Mouse (Mus musculus) hindbrain, embryonic 11.5 days (tissue): ENCODE data around the gene Chil5. TPM values are rescaled to one million over a fixed set of nuclear protein-coding genes. Genes with fewer than 3 reads are reported as not detected.
"Not testable (repeated sequence)": the region's sequence is repeated elsewhere in the genome, so short reads cannot be mapped to it uniquely, and the experiment has no call there.

Source experiments
- ATAC-seq: fragments of 200-750 bp; cut with Nextera tagmentation; 2 replicates; pipeline ENCODE4 v1.8.0; 2017; ENCODE audit warnings: mild to moderate bottlenecking, moderate TSS enrichment, moderate library complexity; ENCODE audit not compliant: low FRiP score
- DNase-seq: peaks from one replicate; pipeline ENCODE4 v3.0.0-alpha.2; 2015; ENCODE audit warnings: low spot score
- H3K27ac ChIP-seq: fragments of 300-500 bp; sonication (generic); 2 replicates; pipeline ENCODE4 v1.5.1; 2014; ENCODE audit warnings: mild to moderate bottlenecking, low read depth, low read length
- H3K27me3 ChIP-seq: fragments of 300-500 bp; sonication (generic); 2 replicates; pipeline ENCODE4 v1.6.1; 2014; ENCODE audit warnings: mild to moderate bottlenecking, low read length, moderate library complexity, mixed read lengths; ENCODE audit not compliant: control insufficient read depth, insufficient read depth
- H3K36me3 ChIP-seq: fragments of 300-500 bp; sonication (generic); 2 replicates; pipeline ENCODE4 v1.6.1; 2014; ENCODE audit warnings: mild to moderate bottlenecking, low read length, moderate library complexity, mixed read lengths; ENCODE audit not compliant: control insufficient read depth, insufficient read depth
- H3K4me1 ChIP-seq: fragments of 300-500 bp; sonication (generic); replicated peaks from 2 replicates; pipeline ENCODE4 v1.6.1; 2014; ENCODE audit warnings: low read length, mixed read lengths; ENCODE audit not compliant: control insufficient read depth, insufficient read depth
- H3K4me2 ChIP-seq: fragments of 300-500 bp; sonication (generic); replicated peaks from 2 replicates; pipeline ENCODE4 v1.6.1; 2014; ENCODE audit warnings: mild to moderate bottlenecking, low read depth, low read length
- H3K4me3 ChIP-seq: fragments of 300-500 bp; sonication (generic); 2 replicates; pipeline ENCODE4 v1.5.1; 2014; ENCODE audit warnings: low read depth, low read length
- H3K9ac ChIP-seq: fragments of 300-500 bp; sonication (generic); 2 replicates; pipeline ENCODE4 v1.6.1; 2014; ENCODE audit warnings: low read depth, low read length
- H3K9me3 ChIP-seq: fragments of 300-500 bp; sonication (generic); 2 replicates; pipeline ENCODE4 v1.6.1; 2016; ENCODE audit warnings: low read length; ENCODE audit not compliant: control insufficient read depth
- WGBS: fragments of 180-500 bp; shearing (Covaris S2); extraction: QIAGEN DNeasy Blood & Tissue Kit; methylation state at CpG from one replicate; pipeline ENCODE4 v1.1.7; 2014; 5-methylcytosine and 5-hydroxymethylcytosine counted together
- polyA plus RNA-seq: library from polyadenylated mRNA; unstranded; fragments of >200 nt; fragmentation: Nextera tagmentation; extraction: Ambion mirVana; gene quantifications from 2 replicates; pipeline ENCODE4 v1.2.1, GENCODE M21; 2014

The Chil5 gene
- polyA plus RNA-seq, 1 experiment from 2014 or later = not detected

DNA sequence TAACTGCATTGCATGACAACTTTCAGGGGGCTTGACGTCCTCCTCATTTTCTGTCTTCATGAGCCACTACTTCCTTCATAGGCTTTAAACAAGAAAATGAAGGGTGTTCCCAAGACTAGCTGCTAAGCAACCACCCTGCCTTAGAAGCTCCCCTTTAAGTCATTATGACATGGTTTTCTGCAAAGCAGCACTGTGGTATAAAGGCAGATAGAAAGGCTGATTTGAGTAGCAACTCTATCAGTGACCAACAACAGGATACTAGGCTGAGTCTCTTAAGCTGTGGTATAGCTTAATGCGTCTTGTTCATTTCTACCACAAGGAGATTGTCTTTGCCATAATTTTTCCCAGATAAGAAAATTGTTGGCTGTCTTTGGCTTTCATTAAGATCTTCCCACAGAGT lies 18.1 kb downstream of the Chil5 start, which contains the start of gene Pifo:
Gene Pifo (minus strand): TSS at position 101 of the 400 bp plus-strand sequence.
- Histone ChIP-seq H3K4me2 (no peak within 1 kb of the TSS), H3K36me3 (no peaks in the 10 kb centered on the region), H3K4me1 (no peaks in the 10 kb centered on the region), H3K9ac (no peak within 1 kb of the TSS), H3K9me3 (no peaks in the 10 kb centered on the region), H3K27me3 (no peaks in the 10 kb centered on the region), H3K27ac (no peak within 1 kb of the TSS), H3K4me3 (no peak within 1 kb of the TSS)
- 87% methylated on average over 2 of the region's 2 CpGs for WGBS
- DNase-seq (no peak), ATAC-seq (no peak)

DNA sequence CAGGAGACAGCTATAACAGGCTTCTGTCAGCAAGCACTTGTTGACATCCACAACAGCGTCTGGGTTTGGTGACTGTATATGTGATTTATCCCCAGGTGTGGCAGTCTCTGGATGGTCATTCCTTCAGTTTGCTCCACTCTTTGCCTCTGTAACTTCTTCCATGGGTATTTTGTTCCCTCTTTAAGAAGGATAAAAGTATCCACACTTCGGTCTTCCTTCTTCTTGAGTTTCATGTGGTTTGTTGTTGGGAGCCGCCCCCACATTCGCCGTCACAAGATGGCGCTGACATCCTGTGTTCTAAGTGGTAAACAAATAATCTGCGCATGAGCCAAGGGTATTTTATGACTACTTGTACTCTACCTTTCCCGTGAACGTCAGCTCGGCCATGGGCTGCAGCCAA lies 29.3 kb downstream of the Chil5 start:
- DNase-seq, H3K9me3 ChIP-seq, H3K4me3 ChIP-seq, H3K27ac ChIP-seq, H3K36me3 ChIP-seq, H3K4me1 ChIP-seq, H3K27me3 ChIP-seq, H3K9ac ChIP-seq, H3K4me2 ChIP-seq, ATAC-seq: not testable (repeated sequence)
- WGBS = 67% methylated on average over 10 of the region's 10 CpGs

DNA sequence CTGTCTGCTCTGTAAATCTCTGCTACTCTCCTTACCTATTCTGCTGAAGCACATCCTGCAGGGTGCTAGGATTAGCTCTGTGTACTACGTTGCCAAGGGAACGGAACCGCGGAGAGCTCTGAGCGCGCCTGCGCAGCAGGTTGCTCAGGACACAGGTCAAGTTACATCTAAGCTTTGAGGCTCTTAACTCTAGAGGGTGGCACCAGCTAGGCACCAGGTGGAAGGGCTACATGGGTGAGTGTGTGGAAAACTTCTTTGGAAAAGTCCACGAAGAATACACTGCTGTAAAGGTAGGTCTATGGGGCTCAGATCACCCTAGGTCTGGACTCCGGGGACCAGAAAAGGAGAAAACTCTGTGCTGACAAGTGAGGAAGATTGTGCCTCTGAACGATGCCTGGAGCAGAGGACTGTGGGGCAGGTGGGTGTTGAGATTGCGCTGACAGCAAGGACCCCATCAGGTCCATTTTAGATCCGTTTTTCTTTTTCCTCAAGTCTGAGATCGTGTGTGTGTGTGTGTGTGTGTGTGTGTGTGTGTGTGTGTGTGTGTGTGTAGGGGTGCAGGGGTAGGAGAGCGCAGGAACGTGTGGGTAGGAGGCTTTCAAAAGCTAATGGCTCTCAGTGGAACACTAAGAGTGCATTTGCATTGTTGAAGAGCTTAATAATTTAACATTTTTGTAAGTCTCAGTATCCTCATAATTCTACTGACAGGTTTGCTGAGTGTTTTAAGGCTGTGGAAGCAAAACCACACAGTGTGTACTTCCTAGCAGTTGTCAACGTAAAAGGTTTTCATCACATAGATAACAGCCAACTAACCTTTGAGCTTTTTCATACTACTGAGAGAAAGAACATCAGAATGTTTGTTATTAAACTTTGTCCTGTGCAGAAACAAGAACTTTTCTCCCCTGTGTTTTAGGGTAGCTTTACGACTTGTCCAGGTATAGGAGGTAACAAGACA lies 30.9 kb downstream of the Chil5 start:
- Histone ChIP-seq H3K36me3 (no peaks in the 10 kb centered on the region), H3K4me2 (peak overlapping the region; percentile 31), H3K9ac (no peak overlapping the region), H3K27me3 (no peaks in the 10 kb centered on the region), H3K9me3 (no peaks in the 10 kb centered on the region), H3K4me1 (no peaks in the 10 kb centered on the region), H3K27ac (no peak overlapping the region), H3K4me3 (no peak overlapping the region)
- ATAC-seq (peak; percentile 89), DNase-seq (peak; percentile 62)
- 25% methylated on average over 17 of the region's 17 CpGs for WGBS

DNA sequence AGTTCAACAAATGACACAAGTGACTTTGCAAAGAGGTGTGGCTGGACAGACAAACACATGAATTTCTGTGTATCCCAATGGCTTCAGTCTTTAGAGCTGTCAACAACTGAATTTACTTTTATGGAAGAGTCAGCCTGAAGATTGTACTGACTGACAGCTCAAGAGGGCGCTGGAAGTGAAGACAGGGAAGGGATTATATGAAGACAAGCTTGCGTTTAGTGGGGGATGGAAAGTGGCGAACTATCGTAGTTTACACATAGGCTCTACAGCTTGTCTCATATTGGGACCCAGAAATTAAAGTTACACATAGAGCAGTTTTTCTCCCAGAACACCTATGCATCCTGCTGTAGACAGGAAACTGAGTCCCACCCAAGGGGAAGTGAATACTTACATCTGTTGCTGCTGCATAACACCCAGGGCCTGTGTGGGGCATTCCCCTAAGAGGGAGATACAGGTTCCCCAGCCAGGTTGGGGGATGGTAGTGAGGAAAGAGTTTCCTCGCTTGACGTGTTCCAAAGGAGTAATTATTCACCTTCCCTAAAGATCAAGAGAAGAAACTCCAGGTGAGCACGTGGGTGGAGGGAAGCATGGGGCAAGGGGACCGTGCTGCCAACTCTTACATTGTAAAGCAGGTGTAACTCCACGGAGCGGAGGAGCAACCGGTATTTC lies 31.8 kb downstream of the Chil5 start:
- DNase-seq (no peak), ATAC-seq (peak; percentile 40; the same call in 1 of the 2 replicates)
- Histone ChIP-seq H3K36me3 (no peaks in the 10 kb centered on the region), H3K4me3 (no peak overlapping the region), H3K4me1 (no peaks in the 10 kb centered on the region), H3K27ac (no peak overlapping the region), H3K27me3 (no peaks in the 10 kb centered on the region), H3K9me3 (no peaks in the 10 kb centered on the region), H3K4me2 (peak overlapping the region; percentile 31), H3K9ac (no peak overlapping the region)
- 26% methylated on average over 11 of the region's 11 CpGs for WGBS

DNA sequence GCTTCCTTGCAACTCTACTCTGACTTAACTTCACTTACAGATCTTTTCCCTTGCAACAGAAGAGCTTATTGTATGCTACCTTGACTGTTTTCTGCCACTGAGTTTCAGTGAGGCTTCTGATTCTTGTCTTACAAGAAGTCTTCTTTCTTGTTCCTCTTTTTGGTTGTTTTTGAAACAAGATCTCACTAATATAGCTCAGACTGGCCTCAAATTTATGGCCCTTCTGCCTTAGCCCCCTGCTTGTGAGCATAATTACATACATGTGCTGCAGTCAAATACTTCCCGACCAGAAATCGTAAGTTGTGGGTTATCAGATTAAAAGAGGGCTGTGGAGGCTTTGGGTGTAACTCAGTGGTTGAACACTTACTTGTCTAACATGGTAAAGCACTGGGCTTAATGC lies 37.9 kb downstream of the Chil5 start:
- no peaks in the 10 kb centered on the region for H3K27me3 ChIP-seq
- H3K4me2 ChIP-seq = no peak overlapping the region
- no peak for DNase-seq
- 79% methylated on average over 2 of the region's 2 CpGs for WGBS
- no peaks in the 10 kb centered on the region for H3K4me1 ChIP-seq
- H3K27ac ChIP-seq = no peak overlapping the region
- H3K4me3 ChIP-seq = no peak overlapping the region
- no peaks in the 10 kb centered on the region for H3K36me3 ChIP-seq
- ATAC-seq = no peak
- no peaks in the 10 kb centered on the region for H3K9me3 ChIP-seq
- H3K9ac ChIP-seq = no peak overlapping the region

DNA sequence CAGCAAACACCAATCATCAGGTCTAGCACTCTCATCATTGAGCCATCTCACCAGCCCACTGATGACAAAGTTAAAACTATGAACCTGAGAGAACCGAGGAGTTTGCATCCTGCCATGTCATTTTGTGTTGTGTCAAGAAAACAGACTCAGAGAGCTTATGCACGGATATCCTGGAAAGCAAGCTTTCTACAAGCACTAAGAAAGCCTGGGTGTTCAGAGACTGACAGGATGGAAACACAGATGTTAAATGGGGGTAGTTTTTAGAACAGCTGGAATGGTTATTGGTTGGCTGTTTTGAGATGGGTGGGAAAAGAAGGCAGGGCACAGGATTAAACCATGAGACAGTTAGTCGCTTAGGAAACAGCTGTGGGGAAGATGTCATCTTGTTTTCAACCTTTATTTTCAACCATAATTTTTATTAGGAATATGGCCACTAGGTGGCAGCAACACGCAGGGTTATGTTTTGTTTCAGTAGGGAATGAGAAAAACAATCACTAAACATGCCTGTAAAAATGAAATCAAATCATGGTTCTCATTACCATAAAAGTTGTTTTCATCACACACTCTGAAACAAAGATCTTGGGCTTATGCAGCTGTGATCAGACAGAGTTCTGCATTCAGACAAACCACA lies 40.8 kb downstream of the Chil5 start:
- H3K36me3 ChIP-seq = no peaks in the 10 kb centered on the region
- no peaks in the 10 kb centered on the region for H3K27me3 ChIP-seq
- H3K4me1 ChIP-seq = no peaks in the 10 kb centered on the region
- DNase-seq (peak; percentile 76), ATAC-seq (0 out of 2 replicates have a peak, but pooled peaks have one; percentile 25)
- H3K9ac ChIP-seq = no peak overlapping the region
- H3K9me3 ChIP-seq = no peaks in the 10 kb centered on the region
- no peak overlapping the region for H3K4me3 ChIP-seq
- 35% methylated on average over 4 of the region's 4 CpGs for WGBS
- no peak overlapping the region for H3K4me2 ChIP-seq
- H3K27ac ChIP-seq = no peak overlapping the region

DNA sequence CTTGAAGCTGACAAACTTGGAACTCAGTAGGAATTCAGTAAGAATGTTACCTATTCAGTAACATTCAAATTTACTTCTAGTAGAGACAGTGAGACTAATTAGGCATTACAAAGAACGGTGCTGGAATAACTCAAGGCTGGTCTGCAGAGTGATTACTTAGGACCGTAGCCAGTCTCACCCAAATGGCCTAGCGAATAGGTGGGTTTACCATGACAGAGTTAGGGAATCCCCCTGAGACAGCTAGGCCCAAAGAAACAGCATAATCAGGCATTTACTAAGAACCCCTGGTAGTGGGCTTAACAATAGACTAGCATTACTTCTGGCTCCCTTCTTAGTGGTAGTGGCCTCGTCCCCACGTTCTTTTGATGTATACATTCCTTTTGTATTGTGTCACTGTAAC lies 43.0 kb downstream of the Chil5 start:
- H3K36me3 ChIP-seq, DNase-seq, H3K4me1 ChIP-seq, H3K4me2 ChIP-seq, H3K9me3 ChIP-seq, ATAC-seq, H3K4me3 ChIP-seq, H3K9ac ChIP-seq, H3K27ac ChIP-seq, H3K27me3 ChIP-seq: not testable (repeated sequence)
- WGBS = 55% methylated on average over 5 of the region's 5 CpGs

DNA sequence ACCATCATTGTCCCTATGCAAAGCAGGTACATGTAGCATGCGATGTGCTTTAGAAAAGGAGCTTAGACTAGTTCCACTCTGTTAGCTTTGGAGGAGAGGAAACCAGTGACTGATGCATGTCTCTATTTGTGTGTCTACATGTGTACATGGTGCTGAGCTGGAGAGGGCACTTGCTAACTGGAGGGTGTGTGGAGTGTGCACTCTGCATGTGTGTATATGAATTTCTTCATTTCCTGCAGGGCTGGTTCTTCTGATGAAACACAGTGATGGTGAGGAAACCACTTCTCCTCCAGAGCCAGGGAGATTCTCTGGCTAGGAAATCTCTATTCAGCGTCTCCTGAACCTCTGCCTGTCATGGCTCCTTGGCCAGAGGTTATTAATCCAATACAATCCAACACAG lies 58.4 kb downstream of the Chil5 start:
- WGBS = 93% methylated on average over 2 of the region's 2 CpGs
- no peaks in the 10 kb centered on the region for H3K9me3 ChIP-seq
- no peak overlapping the region for H3K4me2 ChIP-seq
- H3K27ac ChIP-seq = no peak overlapping the region
- no peak overlapping the region for H3K4me3 ChIP-seq
- no peaks in the 10 kb centered on the region for H3K36me3 ChIP-seq
- ATAC-seq (no peak), DNase-seq (no peak)
- no peak overlapping the region for H3K9ac ChIP-seq
- H3K4me1 ChIP-seq = no peaks in the 10 kb centered on the region
- H3K27me3 ChIP-seq = no peaks in the 10 kb centered on the region
